Mouse (Mus musculus): Measurements from ENCODE around the gene Vmn2r79. TPM values are rescaled to one million over a fixed set of nuclear protein-coding genes. Genes with fewer than 3 reads are reported as not detected.
"Not testable (repeated sequence)": the region's sequence is repeated elsewhere in the genome, so short reads cannot be mapped to it uniquely, and the experiment has no call there.

Vmn2r79 gene
- total RNA-seq (2021) = under 1 TPM in 1 of 2 experiments, not detected in 1; 0.02 TPM
- long read RNA-seq = 0 reads

DNA sequence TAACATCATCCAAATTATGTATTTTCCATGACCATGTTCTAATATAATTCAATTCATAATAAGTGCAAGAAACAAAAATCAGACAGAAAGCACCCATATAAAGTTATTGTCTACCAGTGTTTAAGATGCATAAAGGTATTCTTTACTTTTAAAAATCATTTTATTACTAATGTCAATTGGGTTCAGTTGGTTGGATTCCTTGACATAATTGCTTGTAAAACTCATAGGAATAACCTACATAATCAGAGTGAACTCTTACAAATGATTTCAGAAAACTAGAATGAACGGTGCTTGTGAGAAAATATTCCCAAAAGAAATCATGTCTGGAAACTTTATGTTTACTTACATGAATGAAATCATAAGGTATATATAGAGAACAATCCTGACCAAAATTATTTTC lies at the start of gene Vmn2r79:
TSS of gene Vmn2r79 (plus strand) at position 301 of the 400 bp plus-strand sequence.
- DNase-seq (ENCODE audit: low spot score in 2 of 2) = not testable (repeated sequence)

- no peak for DNase-seq (ENCODE audit: low spot score in 2 of 2)
Observed at GRCm38 (mm10) chr7:86994700-86995099, 1.2 kb upstream of the Vmn2r79 start.

- DNase-seq (ENCODE audit: low spot score in 2 of 2) = not testable (repeated sequence)
Observed at GRCm38 (mm10) chr7:87026486-87026885, 30.6 kb downstream of the Vmn2r79 start.

GRCm38 (mm10) chr7:87063576-87063975 lies 67.7 kb downstream of the Vmn2r79 start:
- no peak for DNase-seq (ENCODE audit: low spot score in 2 of 2)

Other genes starting within 250 kb of the Vmn2r79 start
- gene Folh1, start 220.2 kb upstream of the Vmn2r79 start, total RNA-seq (2021) = 1 to 10 TPM; 5.0 to 5.5 TPM
- not detected for gene Vmn2r77, start 201.1 kb upstream of the Vmn2r79 start, total RNA-seq (2021)
- gene Vmn2r78, start 81.0 kb upstream of the Vmn2r79 start, total RNA-seq (2021) = under 1 TPM in 1 of 2 experiments, not detected in 1; 0.18 TPM
- 1 to 10 TPM in 1 of 2 experiments, under 1 TPM in 1; 0.60 to 1.1 TPM for gene Nox4, start 250.0 kb downstream of the Vmn2r79 start, total RNA-seq (2021)